Mouse (Mus musculus) ovary, adult 18-20 months (tissue): ENCODE data around the gene Golga3.

Experiments
- DNase-seq: peaks from one replicate; pipeline ENCODE4 v3.0.0; 2022; ENCODE audit warnings: low spot score, mixed read lengths

Golga3 gene

GRCm38 (mm10) chr5:110231638-110232037, 55.1 kb downstream of the Golga3 start:
- DNase-seq: no peak

- no peak for DNase-seq
Observed at GRCm38 (mm10) chr5:110232346-110232745, 55.8 kb downstream of the Golga3 start.

GRCm38 (mm10) chr5:110244091-110244490, 67.6 kb downstream of the Golga3 start:
- DNase-seq: no peak

GRCm38 (mm10) chr5:110266941-110267340, 90.4 kb downstream of the Golga3 start:
- DNase-seq: no peak

GRCm38 (mm10) chr5:110269141-110270101, 92.9 kb downstream of the Golga3 start, which contains the start of gene Pgam5:
Gene Pgam5 (minus strand): TSS chr5:110269913.
- DNase-seq: peak; percentile 72

GRCm38 (mm10) chr5:110270242-110270641, 93.7 kb downstream of the Golga3 start:
- DNase-seq: no peak

GRCm38 (mm10) chr5:110274147-110274546, 97.6 kb downstream of the Golga3 start:
- DNase-seq: no peak

GRCm38 (mm10) chr5:110274846-110275245, 98.3 kb downstream of the Golga3 start:
- no peak for DNase-seq
